ENCODE assay signal across 28 mouse cellular contexts in genomic region chrY:10708226-10708625, GRCm38 (mm10). TPM values are rescaled to one million over a fixed set of nuclear protein-coding genes. Genes with fewer than 3 reads are reported as not detected.
A peak's percentile ranks its signal among the peaks of the same experiment; 100 is the strongest.
DNase-seq lines count a peak whose midpoint lies in the region.
"Had no signal": no experiment of that assay in that cellular context is flagged by ENCODE, and none has a peak within 500 bp of the region (broad histone marks: within the 10 kb centered on the region; RNA-seq: fewer than 3 reads in every experiment).

No protein-coding gene starts in this region.

- peak; percentile 0 for DNase-seq in A20 (ENCODE audit: low read depth, low spot score)
- DNase-seq in adrenal gland, adult 2 months = peak; percentile 2
- DNase-seq in cerebellum, adult 9-11 months = peak; percentile 3
- peak; percentile 93 for DNase-seq in heart, adult 11 months
- DNase-seq in kidney, adult 11 months = peak; percentile 1
- peak; percentile 3 to 30 for DNase-seq in lung, postnatal 4 days
- peak; percentile 10 to 63 for DNase-seq in spleen, postnatal 4 days (ENCODE audit: low spot score in 2 of 2)
- peak; percentile 21 for DNase-seq in urinary bladder, adult 2 months (ENCODE audit: low spot score)

RNA-seq across cellular contexts. Expression of gene Gm20777, which starts 44.0 kb away (rescaled TPM):
- not detected for total RNA-seq in adrenal gland, adult 2 months (2021)
- not detected in 2 replicates for polyA plus RNA-seq in adrenal gland, adult 2 months (2012; rRNA removed)
- polyA plus RNA-seq in urinary bladder, adult 2 months (2012; rRNA removed) = not detected in 2 replicates
- total RNA-seq: G1E; gastrocnemius, postnatal 10 days; heart, adult 8-10 months; hematopoietic stem cell, adult 5-6 weeks; layer of hippocampus, adult 8-10 months; layer of hippocampus, postnatal 36 days; left cerebral cortex, postnatal 10 days; megakaryocyte progenitor cell, adult 5-6 weeks; monocyte, adult 5-6 weeks had no signal
- polyA plus RNA-seq: embryonic facial prominence, embryonic 13.5 days; erythroblast, embryonic 14.5 days; forebrain, embryonic 14.5 days; frontal cortex, adult 2 months; G1E; heart, embryonic 15.5 days; hindbrain, embryonic 15.5 days; intestine, embryonic 14.5 days; limb, embryonic 12.5 days; liver, embryonic 11.5 days; midbrain, embryonic 13.5 days; neural tube, embryonic 11.5 days had no signal

Comparison
In these comparisons a context has a peak if more than half of its experiments do, and no peak if none do; other contexts are left out.
1. Peak in every context shown above with its lines: DNase-seq.
2. DNase-seq: peak in every context shown above with its lines; median percentile 93 in heart, adult 11 months; 36 in spleen, postnatal 4 days; 21 in urinary bladder, adult 2 months; 16 in lung, postnatal 4 days; 3 in cerebellum, adult 9-11 months; 2 in adrenal gland, adult 2 months; 1 in kidney, adult 11 months; 0 in A20.